Mouse (Mus musculus) cerebellum, adult 8-10 months (tissue): Measurements from ENCODE around the gene C730034F03Rik.
"Not testable (repeated sequence)": the region's sequence is repeated elsewhere in the genome, so short reads cannot be mapped to it uniquely, and the experiment has no call there.

Experiments used
- DNase-seq: peaks from one replicate; pipeline ENCODE4 v3.0.0; 2022

Gene C730034F03Rik

DNA sequence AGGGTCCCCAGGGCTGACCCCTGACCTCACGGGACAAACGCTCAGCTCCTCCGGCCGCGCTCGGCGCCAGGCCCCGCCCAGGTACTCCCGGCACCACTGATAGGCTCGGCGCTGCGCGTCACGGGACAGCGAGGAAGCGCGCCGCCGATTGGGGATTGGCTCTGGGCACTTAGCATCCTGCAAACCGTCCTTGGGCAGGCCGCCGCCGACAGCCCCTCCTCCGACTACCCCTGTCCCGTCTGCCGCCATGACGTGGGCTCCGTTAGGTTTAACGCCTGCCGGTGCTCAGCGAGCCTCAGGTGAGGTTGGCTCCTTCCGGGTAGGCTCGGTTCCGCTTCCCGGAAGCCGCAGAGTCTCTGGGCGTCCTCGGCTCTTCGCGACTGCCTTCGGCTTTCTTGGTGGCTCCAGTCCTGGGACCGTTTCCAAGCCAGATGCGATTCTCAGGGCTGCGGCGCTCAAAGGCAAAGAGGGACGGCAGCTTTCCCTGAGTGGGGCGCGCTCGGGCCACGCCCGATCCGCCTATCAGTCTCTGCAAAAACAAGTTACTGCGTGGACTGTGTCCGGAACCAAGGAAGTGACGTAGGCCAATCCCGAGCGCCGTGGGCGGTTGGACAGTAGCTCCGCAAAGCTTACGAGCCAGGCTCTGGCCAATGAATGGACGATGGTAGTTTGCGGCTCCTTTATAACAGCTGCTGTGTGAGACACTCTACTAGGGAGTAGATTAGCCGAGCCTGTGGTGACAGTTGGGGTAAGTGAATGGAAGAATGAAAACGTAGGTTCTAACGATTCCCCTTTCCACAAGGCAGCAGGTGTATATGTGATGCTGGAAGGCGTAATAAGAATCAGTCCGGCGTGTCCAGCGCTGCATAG is at the start of gene C730034F03Rik, which contains the start of the genes Gm44502 and Chkb:
C730034F03Rik (plus strand) TSS at position 238 of the 870 bp plus-strand sequence.
Gm44502 (minus strand) TSS at position 345 of the 870 bp plus-strand sequence.
Chkb (minus strand) TSS at position 557 of the 870 bp plus-strand sequence.
- DNase-seq = peak; percentile 90

DNA sequence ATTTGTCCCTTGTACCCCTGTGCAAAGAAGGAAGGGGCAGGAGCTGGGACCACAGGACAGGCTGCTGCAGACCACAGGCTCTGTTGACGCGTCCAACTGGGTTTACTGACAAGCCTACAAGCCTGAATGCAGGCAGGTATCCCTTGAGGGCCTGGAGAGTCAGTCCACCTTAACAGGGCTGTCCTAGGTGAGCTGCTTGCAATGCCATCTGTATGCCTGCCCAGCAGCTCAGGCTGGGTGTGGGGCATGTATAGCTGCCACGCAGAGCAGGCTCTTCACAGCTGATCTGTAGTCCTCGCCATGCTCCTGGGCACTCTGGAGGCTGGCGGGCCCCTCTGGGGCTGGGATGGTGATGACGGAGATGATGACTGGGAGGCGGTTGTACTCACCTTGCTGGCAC is 44.8 kb upstream of the C730034F03Rik start, which contains the start of gene Klhdc7b:
Klhdc7b (plus strand) TSS at position 301 of the 400 bp plus-strand sequence.
- DNase-seq = no peak

DNA sequence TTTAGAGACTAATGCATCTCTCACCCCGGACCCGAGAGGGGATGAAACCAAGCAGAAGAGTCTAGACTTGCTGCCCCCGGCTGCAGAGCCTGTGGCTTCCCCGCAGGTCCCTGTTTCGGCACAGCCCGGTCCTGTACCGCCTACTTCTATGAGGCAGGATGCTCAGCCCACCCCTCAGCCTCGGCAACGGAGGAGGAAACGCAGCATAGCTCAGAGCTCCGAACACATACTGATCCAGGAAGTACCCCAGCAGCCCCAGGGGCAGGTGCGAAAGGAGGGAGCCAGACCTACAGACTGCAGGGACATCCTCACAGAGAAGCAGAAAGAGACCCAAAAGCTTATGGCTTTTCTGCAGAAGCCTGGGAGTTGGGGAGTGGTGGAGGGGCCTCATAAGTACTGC is 42.3 kb upstream of the C730034F03Rik start:
- no peak for DNase-seq

DNA sequence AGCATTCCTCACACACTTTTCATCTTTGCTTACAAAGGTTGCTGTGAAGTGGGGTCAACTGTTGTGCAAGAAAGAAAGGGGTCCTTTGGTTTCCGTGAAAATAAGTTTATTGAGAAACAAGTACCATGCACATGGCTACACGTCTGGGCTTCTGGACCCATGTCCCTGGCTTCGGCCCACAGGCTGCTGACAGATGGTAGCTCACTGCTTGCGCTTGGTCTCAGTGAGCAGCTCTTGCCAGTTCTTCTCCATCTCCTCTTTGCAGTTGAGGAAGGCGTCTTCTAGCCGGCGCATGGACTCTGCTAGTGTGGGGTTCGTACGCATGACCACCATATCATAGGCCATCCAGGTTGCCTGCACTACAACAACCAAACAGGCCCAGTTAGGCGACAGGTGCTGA is 39.3 kb upstream of the C730034F03Rik start:
- DNase-seq = no peak

DNA sequence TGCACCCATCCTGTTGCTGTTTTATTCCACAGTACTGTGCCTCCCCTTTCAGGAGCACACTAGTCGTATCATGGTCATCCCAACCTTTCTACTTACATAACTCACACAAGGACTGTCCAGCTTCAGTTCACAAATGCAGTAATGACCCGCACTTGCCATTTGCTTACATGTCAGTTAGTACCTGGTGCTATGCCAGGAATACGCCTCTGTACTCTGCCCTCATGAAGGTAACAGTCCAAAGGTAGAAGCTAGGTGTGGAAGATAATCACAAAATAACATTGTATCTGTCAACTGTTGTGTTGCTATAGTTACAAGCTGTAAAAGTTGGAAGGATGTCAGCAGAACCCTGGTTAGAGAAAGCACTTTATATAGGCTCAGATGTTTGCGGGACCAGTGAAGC is 32.5 kb upstream of the C730034F03Rik start:
- DNase-seq = no peak

DNA sequence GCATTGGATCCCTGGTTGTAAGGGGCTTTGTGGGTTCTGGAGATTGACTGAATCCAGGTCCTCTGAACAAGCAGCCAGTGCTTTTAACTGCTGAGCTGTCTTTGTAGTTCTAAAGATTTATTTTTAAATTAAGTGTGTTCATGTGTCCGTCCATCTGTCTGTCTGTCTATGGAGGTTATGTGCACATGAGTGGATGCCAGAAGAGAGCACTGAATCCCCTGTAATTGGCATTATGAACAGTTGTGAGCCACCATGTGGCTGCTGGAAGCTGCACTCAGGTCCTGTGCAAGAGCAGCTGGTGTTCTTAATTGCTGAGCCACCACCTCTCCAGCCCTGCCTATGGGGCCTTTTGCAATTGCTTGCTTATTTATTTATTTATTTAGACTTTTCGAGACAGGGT is 31.2 kb upstream of the C730034F03Rik start:
- no peak for DNase-seq

DNA sequence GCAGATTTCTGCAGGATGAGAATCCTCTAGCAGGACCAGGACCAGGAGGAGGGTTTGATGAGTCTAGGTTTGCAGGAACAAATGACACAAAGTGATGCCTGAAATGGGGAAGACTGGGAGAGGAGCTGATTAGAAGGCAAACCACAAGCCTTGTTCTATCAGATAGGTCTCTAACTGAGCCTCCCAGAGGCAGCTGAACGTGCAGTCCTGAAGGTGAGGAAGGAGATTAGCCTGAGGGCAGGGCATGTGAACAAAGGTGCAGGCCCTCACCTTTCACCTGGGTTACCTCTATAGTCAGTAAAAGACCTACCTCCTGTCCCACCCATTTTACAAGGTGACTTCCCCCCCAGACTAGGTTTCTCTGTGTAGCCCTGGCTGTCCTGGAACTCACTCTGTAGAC is 29.7 kb upstream of the C730034F03Rik start:
- no peak for DNase-seq

DNA sequence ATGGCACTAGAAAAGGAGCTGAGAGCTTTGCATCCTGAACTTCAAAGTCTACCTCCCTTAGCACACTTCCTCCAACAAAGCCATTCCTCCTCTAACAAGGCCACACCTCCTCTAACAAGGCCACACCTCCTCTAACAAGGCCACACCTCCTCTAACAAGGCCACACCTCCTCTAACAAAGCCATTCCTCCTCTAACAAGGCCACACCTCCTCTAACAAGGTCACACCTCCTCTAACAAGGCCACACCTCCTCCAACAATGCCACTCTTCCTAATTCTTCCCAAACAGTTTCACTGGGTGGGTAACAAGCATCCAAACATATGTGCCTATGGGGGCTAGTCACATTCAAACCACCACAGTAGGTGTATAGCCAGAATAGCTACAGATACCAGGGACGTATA is 26.9 kb upstream of the C730034F03Rik start:
- DNase-seq = no peak

DNA sequence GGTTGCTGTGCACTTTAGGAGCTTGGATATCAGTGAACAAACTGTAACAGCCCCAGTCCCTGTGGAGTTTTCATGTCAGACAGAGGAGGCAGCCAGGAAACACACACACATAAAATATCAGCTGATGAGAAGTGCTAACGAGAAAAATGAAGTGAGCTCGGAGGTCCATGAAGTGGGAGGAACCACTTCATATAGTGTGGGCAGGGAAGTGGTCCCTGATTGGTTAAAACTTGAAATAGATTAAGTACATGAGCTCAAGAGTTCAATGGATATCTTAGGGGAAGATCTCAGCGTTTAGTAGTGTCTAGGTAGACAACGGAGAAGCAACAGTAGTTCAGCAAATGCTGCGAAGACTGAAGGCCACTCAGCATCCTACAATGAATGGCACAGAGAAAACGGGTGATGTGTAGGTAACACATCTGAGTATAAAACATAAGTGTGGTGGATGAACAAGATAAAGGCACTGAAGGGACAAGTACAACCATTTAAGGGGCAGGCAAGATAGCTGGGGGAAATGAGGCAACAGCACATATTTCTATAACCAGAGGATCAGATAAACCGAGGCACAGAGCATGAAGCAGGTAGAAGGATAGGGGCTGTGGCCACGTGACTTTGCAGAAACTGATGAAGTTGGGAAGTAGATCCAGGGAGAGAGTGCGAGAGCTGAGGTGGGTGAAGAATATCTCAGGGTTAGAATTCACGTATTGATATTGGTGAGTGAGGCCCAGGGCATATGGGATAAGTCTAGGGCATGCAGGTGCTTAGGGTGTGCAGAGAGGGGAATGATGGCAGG is 24.4 kb upstream of the C730034F03Rik start:
- DNase-seq = no peak

DNA sequence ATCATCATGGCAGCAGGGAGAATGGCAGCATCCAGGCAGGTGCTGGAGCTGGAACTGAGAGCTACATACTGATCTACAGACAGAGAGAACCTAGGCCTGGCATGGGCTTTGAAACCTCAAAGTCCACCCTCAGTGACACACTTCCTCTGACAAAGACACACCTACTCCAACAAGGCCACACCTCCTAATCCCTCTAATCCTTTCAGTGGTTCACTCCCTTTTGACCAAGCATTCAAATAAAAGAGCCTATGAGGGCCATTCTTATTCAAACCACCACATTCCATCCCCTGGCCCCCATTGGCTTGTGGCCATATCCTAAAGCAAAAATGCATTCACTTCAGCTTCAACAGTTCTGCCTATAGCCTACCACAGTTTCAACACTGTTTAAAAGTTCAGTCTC is 22.7 kb upstream of the C730034F03Rik start:
- no peak for DNase-seq

DNA sequence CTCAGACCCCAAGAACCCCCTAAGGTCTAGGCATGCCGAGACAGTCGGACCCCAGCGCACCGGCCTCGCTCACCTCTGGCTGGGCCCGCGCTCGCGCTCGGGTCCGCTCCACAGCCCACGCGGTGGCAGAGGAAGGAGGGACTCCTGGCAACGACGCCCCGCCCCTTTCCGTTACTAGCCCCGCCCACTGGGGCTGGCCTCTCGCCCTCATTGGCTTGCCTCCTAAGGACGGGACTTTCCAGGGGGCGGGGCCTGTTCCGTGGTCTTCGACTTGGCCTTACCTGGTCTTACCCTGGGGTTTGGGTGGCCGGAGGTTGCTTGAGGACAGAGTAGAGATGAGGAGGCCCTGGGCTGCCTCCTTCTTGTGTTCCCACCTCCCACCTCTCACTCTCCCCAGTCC is 19.3 kb upstream of the C730034F03Rik start, which contains the start of gene Syce3:
Syce3 (minus strand) TSS at position 386 of the 400 bp plus-strand sequence.
- DNase-seq = no peak

DNA sequence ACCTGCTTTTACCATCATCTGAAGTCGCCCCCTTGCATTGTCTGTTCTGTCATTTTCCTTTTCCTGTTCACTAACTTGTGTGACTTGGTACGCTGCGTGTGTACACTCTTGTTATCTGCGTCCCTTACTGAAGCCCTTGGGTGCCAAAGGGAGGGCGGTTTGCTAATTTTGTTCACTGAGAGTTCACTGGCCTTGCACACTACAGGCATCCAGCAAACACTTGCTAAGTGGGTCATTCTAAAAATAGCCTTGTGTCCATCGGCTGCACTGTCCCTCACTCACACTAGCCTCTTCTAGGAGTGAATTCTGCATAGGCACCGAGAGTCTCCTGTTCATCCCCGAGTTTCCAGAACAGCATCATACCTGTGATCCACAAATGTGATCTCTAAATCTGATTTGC is 14.1 kb upstream of the C730034F03Rik start:
- no peak for DNase-seq

DNA sequence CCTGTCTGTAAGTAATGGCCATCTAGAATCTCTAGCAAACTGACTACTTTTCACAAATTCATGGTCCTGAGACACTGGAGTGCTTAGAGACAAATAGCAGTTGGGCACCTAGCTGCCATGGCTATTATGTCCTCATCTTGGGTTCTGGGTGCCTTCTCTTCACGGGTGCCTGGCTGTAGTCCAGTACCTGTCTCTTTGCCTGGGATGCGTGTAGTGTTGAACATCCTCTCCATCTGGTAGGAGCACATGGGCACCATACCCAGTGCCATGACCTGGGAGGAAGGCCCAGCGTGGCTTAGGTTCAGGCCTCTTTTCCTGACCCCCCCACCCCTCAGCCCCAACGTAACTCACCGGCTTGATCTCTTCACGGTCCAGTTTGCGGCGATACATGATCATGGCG is 7.5 kb upstream of the C730034F03Rik start:
- peak; percentile 23 for DNase-seq

DNA sequence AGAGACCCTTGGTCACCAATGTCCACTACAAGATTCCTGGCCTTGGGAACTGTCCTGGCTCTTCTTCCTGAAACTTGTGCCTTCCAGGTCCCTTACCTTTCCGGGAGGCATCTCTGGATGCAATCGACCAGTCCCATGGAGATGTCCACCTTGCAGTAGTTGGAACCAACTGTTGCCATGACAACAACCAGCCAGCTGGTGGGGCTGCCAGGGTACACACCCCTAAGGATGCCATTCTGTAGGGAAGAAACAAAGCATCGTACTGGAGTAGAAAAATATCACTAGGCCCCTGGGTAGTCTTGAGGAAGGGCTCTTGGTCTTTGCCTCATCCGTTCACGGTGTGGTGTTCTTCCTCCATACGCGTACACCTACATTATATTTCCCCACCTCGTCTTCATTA is 4.8 kb upstream of the C730034F03Rik start:
- DNase-seq = no peak

DNA sequence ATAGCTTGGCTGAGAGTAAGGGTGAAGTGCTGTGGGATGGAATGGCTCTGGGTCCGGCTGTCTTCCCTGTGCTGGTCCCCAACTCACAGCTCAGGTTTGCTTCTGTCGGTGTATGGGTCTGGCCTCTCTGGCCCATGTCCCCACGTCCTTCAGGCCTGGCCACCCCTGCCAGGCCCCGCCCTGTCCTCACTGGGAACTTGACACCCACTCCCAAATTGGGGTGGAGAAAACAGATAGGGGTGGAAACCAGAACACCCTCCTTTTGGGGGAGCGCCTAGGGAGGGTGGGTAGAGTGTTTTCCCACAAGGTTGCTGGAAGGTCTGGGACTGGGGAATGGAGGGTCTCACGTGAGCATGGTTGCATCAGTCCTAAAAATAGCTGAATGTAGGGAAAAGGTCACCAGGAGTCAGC is 3.7 kb upstream of the C730034F03Rik start, which contains the start of gene Cpt1b:
Cpt1b (minus strand) TSS at position 153 of the 411 bp plus-strand sequence.
- no peak for DNase-seq

DNA sequence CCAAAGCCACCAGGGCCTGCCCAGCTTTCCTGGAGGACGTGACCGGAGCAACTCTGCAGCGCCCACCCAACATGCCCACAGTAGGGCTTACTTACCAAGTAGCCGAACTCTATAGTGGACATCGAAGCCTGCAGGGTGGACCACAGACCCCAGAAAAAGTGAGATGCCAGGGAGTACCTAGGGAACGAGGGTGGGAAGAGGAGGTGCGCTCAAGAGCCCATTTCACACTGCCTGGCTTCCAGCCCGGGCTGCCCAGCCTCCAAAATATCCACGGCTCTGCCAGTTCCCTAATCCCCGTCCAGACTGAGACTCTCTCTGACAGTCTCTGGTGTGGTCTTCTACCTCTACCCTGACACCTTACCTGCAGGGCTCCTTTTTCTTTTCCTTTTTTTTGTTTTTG is 2.7 kb upstream of the C730034F03Rik start:
- no peak for DNase-seq

DNA sequence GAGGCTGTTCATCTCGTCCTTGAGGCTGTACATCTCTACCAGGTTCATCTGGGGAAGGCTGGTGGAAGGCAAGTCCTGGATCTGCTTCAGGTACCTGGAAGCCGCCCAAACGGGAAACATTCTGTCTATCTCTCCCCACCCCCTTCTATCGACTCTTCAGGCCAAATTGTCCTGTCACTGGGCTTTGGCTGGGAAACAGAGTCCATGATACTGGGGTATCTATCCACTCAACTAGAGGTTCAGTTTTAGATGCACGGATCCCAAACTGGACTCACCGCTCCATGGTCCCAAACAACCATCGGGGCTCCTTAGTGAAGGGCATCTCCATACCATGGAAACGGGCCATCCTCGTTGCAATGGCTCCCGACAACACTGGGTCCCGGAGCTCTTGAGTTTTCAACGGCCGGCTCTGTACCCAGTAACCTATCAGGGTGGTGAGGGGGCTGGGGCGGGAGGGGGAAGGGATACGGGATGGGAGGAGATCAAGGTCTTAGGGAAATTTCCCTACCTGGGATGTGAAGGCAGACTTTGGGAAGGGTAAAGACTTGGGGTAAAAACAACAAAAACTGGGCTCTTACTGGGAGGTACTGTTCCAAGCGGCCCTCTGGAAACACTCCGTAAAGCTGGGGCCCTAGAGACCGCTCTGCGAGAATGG is 1.1 kb upstream of the C730034F03Rik start:
- DNase-seq = peak; percentile 36

DNA sequence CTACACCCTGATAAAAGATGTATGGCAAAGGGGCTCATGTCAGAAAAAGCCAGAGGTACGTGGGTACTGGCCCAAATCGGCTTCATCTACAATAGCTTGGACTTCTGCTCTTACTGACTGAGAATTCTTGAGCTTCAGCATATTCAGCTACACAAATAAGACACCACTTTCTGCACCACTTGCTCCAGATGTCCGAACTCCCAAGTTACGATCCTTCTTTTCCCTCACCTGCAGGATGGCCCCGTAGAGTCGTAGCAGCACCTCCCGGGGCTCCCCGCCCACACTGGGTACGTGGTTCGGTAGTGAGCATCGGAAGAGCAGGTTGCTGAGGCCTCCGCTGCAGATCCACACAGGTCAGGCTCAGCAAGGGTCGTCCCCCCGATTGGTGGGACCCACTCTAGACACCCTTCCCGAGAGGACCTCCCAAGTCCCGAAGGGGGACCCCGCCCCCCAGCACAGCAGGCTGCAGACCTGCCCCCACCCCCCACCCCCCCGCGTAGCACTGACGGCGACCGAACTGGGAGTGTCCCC is 503 bp upstream of the C730034F03Rik start:
- no peak for DNase-seq

DNA sequence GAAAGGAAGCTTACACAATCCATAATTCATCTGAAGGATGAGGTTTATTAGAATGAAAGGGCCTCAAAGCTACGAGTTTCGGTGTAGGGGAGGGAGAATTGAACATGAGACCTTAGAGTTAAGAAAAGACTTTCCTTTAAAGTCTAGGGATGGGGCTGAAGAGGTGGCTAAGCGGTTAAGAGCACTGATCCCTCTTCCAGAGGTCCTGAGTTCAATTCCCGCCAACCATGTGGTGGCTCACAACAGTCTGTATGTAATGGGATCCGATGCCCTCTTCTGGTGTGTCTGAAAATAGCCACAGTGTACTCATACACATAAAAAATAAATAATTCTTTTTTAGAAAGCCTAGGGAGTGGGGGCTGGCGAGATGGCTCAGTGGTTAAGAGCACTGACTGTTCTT is 952 bp downstream of the C730034F03Rik start:
- peak; percentile 40 for DNase-seq

DNA sequence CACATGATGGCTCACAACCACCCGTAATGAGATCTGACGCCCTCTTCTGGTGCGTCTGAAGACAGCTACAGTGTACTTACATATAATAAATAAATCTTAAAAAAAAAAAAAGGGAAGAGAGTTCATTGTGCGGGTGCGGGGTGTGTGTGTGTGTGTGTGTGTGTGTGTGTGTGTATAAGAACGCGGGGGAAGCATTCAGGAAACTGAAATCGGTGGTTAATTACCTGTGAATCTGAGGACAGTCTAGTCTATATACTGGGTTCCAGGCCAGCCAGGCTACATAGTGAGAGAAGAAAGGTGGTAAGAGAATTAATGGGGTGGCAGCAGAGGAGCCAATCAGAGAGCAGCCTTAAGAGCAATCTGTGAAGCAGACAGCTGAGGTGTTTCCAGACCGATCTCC is 1.4 kb downstream of the C730034F03Rik start:
- not testable (repeated sequence) for DNase-seq

DNA sequence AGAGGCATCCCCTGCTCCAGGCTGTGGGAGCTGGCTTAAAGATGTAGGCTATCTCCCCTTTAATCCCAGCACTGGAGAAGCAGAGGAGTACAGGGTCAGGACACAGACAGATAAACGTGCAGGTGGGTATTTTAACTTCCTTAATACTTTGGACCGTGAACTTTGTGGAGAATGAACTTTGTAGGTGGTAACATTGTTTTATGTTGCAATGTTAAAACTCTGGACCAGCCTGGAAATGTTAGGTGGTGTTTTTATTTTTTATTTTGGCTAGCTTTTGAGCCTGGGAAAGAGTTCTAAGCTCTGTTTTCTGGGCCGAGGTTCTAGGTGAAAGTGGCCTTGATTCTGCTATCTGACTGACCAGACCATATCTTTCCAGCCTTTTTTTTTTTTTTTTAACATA is 1.9 kb downstream of the C730034F03Rik start:
- no peak for DNase-seq

DNA sequence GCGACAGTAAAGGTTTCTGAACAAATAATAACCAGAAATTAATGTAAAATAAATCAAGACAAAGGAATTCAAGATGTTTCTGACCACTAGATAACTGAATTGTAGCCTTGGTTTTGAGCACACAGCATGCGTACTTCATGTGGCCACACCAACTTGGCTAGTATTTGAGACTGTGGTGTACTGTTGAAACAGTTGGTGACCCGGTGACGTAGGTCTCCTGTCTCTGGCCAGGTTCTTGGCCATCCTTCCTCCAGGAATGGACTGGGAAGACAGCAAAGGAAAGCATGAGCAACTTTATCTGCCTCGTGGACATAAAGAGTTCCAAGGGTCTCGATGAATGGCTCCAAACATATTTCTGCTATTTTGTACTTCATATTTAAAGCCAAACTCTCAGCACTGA is 2.4 kb downstream of the C730034F03Rik start:
- no peak for DNase-seq

DNA sequence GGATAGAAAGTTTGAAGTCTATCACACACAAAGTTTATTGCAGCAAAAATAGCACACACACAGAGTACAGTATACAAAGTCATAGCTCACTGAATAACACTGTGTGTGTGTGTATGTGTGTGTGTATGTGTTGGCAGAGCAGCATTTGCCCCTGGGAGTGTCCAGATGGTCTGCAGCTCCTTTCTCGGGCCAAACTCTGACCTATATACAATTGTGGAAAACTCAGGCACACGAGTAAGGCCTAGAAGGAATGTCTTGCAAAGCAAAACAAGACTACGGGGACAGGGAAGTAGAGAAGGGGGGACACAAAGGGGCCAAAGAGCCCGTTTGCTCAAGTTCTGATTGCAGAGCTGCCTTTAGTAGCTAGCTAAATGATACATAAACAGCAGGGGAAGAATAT is 3.6 kb downstream of the C730034F03Rik start:
- peak; percentile 47 for DNase-seq
